Mouse (Mus musculus) cerebellum, adult 18-20 months (tissue): Measurements from ENCODE around the gene Top1.
"Not testable (repeated sequence)": the region's sequence is repeated elsewhere in the genome, so short reads cannot be mapped to it uniquely, and the experiment has no call there.

Experiments used
- DNase-seq, 2 experiments: peaks; one replicate each; pipeline ENCODE4 v3.0.0; 2021

Top1 gene

DNA sequence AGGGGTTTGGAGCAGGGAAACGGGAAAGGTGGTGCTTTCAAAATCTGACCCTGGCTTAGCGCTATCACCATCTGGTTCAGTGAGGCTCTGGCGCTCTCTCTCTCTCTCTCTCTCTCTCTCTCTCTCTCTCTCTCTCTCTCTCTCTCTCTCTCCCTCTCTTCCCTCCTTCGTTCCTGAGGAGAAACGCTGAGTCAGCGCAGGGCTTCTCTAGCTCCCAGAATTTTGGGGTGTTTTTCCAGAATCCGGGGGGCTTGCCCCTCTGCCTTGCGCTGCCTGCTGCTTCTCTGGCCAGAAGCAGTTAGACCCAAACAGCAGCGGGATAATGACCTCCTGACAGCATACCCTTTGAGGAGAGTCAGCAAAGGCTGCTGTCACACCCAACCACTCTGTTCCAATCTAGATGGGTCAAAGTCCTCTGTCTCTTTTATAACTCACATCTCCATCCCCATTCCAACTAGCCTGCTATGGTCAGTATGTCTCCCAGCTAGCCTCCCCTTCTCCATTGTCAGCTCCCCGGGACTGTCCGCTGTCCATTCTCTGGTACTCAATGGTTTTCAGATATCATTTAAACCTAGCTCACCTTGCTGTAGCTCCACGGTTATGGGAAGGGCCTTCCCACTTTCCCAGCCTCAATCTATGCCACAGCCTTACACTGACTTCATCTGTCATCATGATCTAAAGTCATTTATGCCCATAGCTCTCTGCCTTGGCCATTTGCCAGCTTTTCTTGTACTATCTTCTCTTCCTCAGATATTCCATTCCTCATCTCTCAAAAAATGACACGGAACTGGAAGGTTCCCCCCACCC, 5.6 kb upstream of the Top1 start:
- no peak for DNase-seq

GRCm38 (mm10) chr2:160641176-160641575, 4.5 kb upstream of the Top1 start:
- DNase-seq, result no peak

- DNase-seq, result peak; percentile 38 to 64
Observed at GRCm38 (mm10) chr2:160646144-160646844, 606 bp downstream of the Top1 start.

- no peak for DNase-seq
Observed at GRCm38 (mm10) chr2:160646845-160647178, 1.1 kb downstream of the Top1 start.

DNA sequence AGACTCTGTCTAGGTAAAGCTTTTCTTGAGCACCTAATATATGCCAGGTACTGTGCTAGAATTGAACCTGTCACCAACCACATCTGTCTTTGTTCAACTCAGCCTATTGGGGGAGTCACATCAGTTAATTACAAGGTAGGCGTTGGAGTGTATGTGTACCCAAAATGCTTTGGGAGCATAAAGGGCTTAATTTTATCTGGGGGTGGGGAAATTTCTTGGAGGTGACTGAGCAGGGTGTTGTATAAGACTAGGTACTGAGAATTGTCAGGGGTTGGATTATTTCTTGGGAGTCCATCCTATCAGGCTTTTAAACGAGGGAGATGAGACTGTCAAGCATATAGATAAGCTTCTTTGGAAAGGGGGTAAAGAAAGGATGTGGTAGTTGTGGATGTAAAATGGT, 2.4 kb downstream of the Top1 start:
- DNase-seq, result no peak

DNA sequence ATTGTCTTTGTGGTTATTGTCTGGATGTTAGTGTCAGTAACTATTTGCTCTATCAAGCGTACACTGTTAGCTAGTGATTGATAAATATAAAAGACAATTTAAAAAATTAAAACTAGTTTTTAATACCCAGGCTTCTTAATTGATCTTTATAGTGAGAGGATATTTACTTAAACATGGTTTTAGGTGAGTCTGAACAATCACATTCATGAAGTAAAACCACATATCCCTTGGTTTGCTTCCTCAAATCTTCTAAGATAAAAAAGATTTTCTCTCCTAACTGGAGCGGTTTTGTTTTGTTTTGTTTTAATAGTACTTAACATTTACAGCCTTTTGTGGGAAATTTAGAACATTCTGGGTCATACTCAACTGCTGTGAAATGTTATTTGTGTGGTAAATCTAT, 3.4 kb downstream of the Top1 start:
- DNase-seq, result no peak

- DNase-seq, result no peak
Observed at GRCm38 (mm10) chr2:160651165-160651564, 5.5 kb downstream of the Top1 start.

DNA sequence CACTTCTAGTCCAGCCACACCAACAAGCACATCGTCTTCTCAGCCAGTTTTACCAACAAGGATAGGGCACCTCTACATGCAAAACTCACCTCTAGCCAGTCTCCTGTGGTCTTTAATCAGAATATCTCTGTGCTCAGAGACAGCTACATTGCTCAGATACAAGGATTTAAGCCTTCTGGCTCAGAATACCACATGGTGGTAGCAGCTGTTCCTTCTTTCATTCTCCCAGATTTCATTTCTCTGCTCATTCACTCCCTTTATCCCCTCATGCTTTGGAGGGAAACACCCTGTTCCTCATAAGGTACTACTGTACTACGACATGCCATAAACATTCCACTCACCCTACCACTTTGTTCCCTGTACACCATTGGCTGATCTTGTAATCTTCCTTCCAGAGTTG, 7.5 kb downstream of the Top1 start:
- DNase-seq, result no peak

- DNase-seq, result peak; percentile 27 to 46
Observed at GRCm38 (mm10) chr2:160655561-160655960, 9.9 kb downstream of the Top1 start.

DNA sequence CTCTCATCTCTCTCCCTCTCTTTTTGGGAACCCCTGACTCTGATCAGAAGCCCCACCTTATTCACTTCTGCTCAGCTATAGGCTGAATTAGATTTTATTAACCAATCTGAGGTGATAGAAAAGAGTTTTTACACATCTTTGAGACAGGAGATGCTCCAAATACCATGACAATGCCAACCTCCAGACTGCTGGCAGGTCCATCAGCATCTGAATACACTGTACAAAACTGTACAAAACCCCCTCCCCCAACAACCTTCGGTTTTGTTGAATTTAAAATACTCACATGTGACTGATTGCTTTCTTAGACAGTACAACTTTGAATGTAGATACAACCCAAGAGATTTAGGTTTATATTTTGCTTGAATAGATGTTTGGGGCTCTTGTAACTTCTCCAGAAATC, 10.5 kb downstream of the Top1 start:
- no peak for DNase-seq

DNA sequence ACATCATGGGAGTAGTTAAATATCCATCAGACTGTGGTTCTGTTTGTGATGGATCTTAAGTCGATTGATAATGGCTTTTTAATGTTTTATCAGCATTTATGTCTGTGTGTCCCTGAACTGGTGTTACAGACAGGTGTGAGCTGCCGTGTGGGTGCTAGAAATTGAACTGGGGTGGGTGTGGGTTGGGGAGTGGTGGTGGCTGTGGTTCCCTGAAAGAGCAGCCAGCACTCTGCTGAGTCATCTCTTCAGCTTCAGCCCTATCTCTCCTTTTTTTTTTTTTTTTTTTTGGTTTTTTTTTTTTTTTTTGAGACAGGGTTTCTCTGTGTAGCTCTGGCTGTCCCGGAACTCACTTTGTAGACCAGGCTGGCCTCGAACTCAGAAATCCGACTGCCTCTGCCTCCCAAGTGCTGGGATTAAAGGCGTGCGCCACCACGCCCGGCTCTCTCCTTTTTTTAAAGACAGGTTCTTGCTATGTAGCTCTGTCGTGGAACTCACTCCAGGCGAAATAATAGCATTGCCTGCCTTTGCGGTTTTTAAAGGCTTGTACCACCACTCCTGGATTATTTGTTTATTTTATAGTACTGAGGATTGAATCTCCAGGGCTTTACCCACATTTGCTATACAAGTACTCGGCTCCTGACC, 12.2 kb downstream of the Top1 start:
- no peak for DNase-seq

- DNase-seq, result no peak
Observed at GRCm38 (mm10) chr2:160658811-160659210, 13.1 kb downstream of the Top1 start.

GRCm38 (mm10) chr2:160664421-160664820, 18.7 kb downstream of the Top1 start:
- DNase-seq, result no peak

DNA sequence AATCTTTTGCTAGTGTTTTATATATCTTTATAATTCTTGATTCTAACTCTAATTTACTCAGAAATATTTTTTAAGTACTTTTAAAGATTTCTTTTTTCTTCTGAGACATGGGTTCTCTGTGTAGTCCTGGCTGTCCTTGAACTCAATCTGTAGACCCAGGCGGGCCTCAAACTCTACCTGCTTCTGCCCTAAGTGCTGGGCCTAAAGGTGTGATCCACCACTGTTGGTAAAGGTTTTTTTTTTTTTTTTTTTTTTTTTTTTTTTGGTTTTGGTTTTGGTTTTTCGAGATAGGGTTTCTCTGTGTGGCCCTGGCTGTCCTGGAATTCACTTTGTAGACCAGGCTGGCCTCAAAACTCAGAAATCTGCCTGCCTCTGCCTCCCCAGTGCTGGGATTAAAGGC, 19.3 kb downstream of the Top1 start:
- not testable (repeated sequence) for DNase-seq

GRCm38 (mm10) chr2:160667259-160667658, 21.6 kb downstream of the Top1 start:
- no peak for DNase-seq

DNA sequence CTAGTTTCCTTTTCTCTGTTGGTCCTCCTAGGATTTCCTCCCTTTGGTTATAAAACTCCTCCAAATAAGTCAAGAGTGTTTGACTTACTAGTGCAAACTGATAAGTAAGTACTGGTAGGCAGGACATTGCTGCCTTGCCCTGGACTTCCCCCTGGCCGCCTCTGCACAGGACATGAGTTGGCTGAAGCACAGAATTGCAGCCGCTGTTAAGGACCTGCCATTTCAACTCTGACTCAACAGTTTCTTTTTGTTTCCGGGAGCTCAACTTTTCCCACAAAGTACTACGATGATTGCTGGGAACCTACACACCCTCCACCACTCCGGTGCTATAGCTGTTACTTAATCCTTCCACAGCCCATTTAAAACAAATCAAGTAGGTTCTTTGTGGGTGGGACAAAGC, 54.6 kb downstream of the Top1 start:
- no peak for DNase-seq

GRCm38 (mm10) chr2:160701603-160702002, 55.9 kb downstream of the Top1 start:
- no peak for DNase-seq

DNA sequence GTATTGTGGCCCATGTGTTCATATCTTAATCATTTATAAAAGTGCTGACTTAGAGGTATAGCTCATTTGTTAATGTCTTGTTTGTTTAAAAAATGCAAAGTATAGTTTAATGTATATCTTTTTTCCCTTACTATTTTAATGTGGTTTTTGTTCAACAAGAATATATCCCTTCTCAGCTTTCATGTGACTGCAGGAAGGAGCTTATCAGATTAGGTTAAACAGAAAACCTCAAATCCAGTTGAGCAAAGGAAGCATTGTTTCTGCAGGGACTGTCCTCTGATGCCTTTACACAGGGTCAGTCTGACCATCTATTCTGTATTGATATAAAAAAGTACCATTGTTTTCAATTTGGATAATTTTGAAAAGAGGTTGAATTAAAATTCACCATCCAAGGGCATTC, 57.1 kb downstream of the Top1 start:
- DNase-seq, result no peak

- no peak for DNase-seq
Observed at GRCm38 (mm10) chr2:160707673-160708072, 62.0 kb downstream of the Top1 start.

DNA sequence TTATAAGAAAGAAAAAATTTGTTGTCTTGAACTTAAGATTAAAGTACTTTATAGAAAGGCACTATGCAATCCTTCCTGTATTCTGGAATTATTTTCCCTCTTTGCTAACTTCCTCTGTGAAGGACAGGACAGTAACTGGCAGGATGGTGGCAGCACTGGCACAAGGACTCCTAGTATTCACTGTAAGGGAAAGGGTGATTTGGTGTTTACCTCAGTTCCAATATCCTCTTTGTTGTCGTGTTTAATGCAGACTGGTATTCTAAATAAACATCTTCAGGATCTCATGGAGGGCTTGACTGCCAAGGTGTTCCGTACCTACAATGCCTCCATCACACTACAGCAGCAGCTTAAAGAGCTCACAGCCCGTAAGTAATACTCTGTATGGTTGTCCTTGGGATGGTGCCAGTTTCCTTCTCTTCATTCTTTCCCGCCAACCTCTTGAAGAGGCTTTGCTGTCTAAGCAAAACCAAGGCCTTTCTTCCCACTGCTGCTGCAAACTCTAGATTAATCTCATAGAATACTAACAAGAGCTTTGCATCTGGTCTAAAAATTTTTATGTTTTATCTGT, 69.9 kb downstream of the Top1 start:
- DNase-seq, result no peak

DNA sequence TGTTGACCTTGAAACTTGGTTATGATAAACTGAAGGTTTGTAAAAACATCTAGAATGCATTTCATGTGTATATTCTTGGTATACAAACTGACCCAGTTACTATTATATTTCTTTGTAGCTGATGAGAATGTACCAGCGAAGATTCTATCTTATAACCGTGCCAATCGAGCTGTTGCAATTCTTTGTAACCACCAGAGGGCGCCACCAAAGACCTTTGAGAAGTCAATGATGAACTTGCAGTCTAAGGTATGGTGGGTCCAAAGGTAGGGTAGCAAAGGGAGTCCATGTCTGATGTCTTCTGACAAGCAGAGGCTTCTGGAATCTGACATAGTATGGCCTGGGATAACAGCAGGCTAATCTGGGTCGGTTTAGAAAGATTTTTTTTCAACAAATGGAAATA, 71.6 kb downstream of the Top1 start:
- peak; percentile 53 to 64 for DNase-seq

GRCm38 (mm10) chr2:160718811-160719210, 73.1 kb downstream of the Top1 start:
- DNase-seq, result no peak

- no peak for DNase-seq
Observed at GRCm38 (mm10) chr2:160722714-160723113, 77.0 kb downstream of the Top1 start.
